Mouse (Mus musculus) erythroblast, embryonic 14.5 days (primary cell): ENCODE results near the gene Plau. TPM values are rescaled to one million over a fixed set of nuclear protein-coding genes. Genes with fewer than 3 reads are reported as not detected.

ENCODE experiments used
- H3K27me3 ChIP-seq: 2 replicates; pipeline ENCODE4 v1.6.1; 2012; ENCODE audit warnings: inconsistent platforms; ENCODE audit not compliant: control insufficient read depth
- H3K36me3 ChIP-seq: 2 replicates; pipeline ENCODE4 v1.6.1; 2012; ENCODE audit warnings: mild to moderate bottlenecking, inconsistent platforms; ENCODE audit not compliant: control insufficient read depth
- H3K4me1 ChIP-seq: 2 replicates; pipeline ENCODE4 v1.6.1; 2012; ENCODE audit warnings: inconsistent platforms; ENCODE audit not compliant: control insufficient read depth
- H3K4me3 ChIP-seq: replicated peaks from 2 replicates; pipeline ENCODE3; 2012; ENCODE audit warnings: moderate library complexity, mild to moderate bottlenecking, inconsistent platforms
- H3K9me3 ChIP-seq: 2 replicates; pipeline ENCODE4 v1.6.1; 2012; ENCODE audit warnings: low read length, inconsistent platforms, mixed read lengths; ENCODE audit not compliant: control insufficient read depth
- GATA1 ChIP-seq: IDR thresholded peaks from 2 replicates; pipeline ENCODE4 v1.6.1; 2012; ENCODE audit warnings: low read length, inconsistent platforms, mixed read lengths
- TAL1 ChIP-seq: IDR thresholded peaks from 3 replicates; pipeline ENCODE4 v1.6.1; 2012; ENCODE audit warnings: low read length, inconsistent platforms, mixed read lengths
- polyA plus RNA-seq: library from polyadenylated mRNA; stranded (reverse); fragments of >175 nt; gene quantifications from 2 replicates; pipeline ENCODE4 v1.2.3, GENCODE M21; 2012

The Plau gene
- polyA plus RNA-seq, 1 experiment = not detected

GRCm38 (mm10) chr14:20804481-20804880, 32.0 kb upstream of the Plau start:
- H3K36me3 ChIP-seq = no peaks in the 10 kb centered on the region
- H3K27me3 ChIP-seq = no peaks in the 10 kb centered on the region; the same call in 1 of the 2 replicates
- H3K4me1 ChIP-seq = no peaks in the 10 kb centered on the region
- TF ChIP-seq TAL1 (no peak), GATA1 (no peak)
- H3K4me3 ChIP-seq = no peak overlapping the region
- no peaks in the 10 kb centered on the region; the same call in 1 of the 2 replicates for H3K9me3 ChIP-seq

- Histone ChIP-seq H3K4me3 (no peak overlapping the region), H3K36me3 (no peaks in the 10 kb centered on the region), H3K4me1 (no peaks in the 10 kb centered on the region), H3K27me3 (no peaks in the 10 kb centered on the region; the same call in 1 of the 2 replicates), H3K9me3 (no peaks in the 10 kb centered on the region; the same call in 1 of the 2 replicates)
- TF ChIP-seq GATA1 (no peak), TAL1 (no peak)
These were observed 31.3 kb upstream of the Plau start for GRCm38 (mm10) chr14:20804964-20805672.

DNA sequence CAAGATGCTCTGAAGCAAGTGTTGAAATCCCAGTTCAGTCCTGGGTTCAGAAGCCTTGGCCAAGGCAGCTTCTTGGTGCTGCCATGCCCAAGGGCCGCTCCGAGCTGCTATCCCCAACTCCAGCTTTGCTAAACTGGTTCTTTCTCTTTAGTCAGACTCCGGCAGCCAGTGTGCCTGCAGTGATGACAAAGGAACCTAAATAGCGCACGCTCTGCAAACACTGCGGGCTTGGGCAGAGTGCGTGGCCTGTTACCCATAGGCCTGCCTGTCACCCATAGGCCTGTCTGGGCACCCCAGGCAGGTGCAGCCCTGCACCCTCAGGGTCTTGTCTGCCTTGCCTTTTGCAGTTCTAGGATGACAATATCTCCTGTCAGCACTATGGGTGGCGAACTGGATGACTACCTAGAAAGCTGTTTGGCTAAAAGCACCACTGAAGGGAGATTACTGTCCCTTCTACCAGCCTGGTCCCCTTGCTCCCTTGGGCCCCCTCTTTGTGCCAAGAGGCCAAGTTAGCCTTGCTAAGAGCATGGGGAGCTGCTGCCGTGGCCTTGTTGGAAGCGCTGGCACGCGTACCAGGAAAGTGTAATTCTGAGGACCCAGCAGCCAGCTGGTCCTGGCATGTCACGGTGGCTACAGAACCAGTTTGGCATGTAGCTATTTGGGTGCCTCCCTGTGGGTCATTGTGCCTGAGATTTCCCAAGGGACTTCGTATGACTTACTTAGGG, 30.2 kb upstream of the Plau start:
- Histone ChIP-seq H3K4me1 (no peaks in the 10 kb centered on the region), H3K9me3 (no peaks in the 10 kb centered on the region; the same call in 1 of the 2 replicates), H3K27me3 (peaks cover 7% of the 10 kb centered on the region), H3K36me3 (no peaks in the 10 kb centered on the region), H3K4me3 (no peak overlapping the region)
- no peak for TF ChIP-seq GATA1
- no peak for TF ChIP-seq TAL1

GRCm38 (mm10) chr14:20809349-20809748, 27.1 kb upstream of the Plau start:
- no peak for TF ChIP-seq TAL1
- no peak for TF ChIP-seq GATA1
- Histone ChIP-seq H3K27me3 (peaks cover 12% of the 10 kb centered on the region), H3K4me1 (no peaks in the 10 kb centered on the region), H3K9me3 (no peaks in the 10 kb centered on the region; the same call in 1 of the 2 replicates), H3K4me3 (no peak overlapping the region), H3K36me3 (no peaks in the 10 kb centered on the region)

DNA sequence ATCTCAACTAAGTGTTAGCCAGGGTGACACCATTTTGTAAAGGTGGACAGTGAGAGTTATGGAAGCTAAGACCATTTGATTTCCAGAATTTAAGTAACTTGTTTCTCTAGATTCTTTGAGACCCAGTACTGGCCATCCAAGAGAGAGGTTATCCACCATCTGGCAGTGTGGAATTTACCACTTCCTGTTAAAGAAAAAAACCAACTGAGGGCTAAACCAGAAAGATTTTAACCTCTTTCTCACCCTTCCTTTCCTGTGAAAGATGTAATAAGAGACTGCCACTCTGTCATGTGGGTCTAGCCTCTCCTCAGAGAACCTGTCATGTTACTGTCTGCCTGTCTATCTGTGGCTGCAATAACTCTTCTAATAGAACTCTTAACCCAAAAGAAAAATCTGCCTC, 26.6 kb upstream of the Plau start:
- Histone ChIP-seq H3K4me1 (no peaks in the 10 kb centered on the region), H3K9me3 (no peaks in the 10 kb centered on the region; the same call in 1 of the 2 replicates), H3K36me3 (no peaks in the 10 kb centered on the region), H3K4me3 (no peak overlapping the region), H3K27me3 (peaks cover 12% of the 10 kb centered on the region)
- TF ChIP-seq GATA1 = no peak
- no peak for TF ChIP-seq TAL1

GRCm38 (mm10) chr14:20811236-20811635, 25.2 kb upstream of the Plau start:
- peaks cover 12% of the 10 kb centered on the region for H3K27me3 ChIP-seq
- no peak for TF ChIP-seq GATA1
- no peak for TF ChIP-seq TAL1
- H3K36me3 ChIP-seq = no peaks in the 10 kb centered on the region
- no peak overlapping the region for H3K4me3 ChIP-seq
- no peaks in the 10 kb centered on the region for H3K4me1 ChIP-seq
- H3K9me3 ChIP-seq = no peaks in the 10 kb centered on the region; the same call in 1 of the 2 replicates

DNA sequence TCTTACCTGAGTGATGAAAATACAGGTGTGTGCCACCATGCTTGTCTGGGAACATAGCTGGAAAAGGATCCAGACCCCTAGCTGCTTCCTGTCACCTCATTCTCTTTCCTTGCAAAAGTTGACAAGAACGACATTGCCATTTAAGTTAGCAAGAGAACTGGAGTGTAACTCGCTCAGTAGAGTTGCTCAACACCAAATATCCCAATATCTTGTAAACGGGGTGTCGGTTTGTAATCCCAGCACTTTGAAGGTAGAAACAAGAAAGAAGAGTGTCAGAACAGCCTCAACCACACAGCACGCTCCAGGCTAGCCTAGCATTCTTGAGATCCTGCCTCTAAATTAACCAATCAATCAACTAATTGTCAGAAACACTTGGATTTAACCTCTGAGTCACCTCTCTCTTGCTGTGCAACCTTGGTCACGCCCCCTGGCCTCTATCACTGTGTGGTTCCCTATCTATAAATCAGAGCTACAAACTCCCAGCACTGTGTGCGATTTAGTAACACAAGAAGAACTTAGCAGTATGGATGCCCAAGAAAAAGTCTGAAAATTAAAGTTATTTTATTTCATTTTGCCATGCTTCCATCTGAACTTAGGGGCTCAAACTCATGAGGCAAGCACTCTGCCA, 24.6 kb upstream of the Plau start:
- peaks cover 12% of the 10 kb centered on the region for H3K27me3 ChIP-seq
- no peaks in the 10 kb centered on the region for H3K36me3 ChIP-seq
- H3K9me3 ChIP-seq = no peaks in the 10 kb centered on the region; the same call in 1 of the 2 replicates
- no peak for TF ChIP-seq TAL1
- no peak for TF ChIP-seq GATA1
- no peak overlapping the region for H3K4me3 ChIP-seq
- no peaks in the 10 kb centered on the region for H3K4me1 ChIP-seq

- TF ChIP-seq GATA1 (no peak), TAL1 (no peak)
- Histone ChIP-seq H3K4me3 (no peak overlapping the region), H3K9me3 (no peaks in the 10 kb centered on the region)
These were observed 21.0 kb upstream of the Plau start for GRCm38 (mm10) chr14:20815448-20815847.

GRCm38 (mm10) chr14:20824517-20824916, 11.9 kb upstream of the Plau start:
- H3K4me1 ChIP-seq = no peaks in the 10 kb centered on the region
- H3K36me3 ChIP-seq = no peaks in the 10 kb centered on the region
- peaks cover 2% of the 10 kb centered on the region; the same call in 1 of the 2 replicates for H3K27me3 ChIP-seq
- TF ChIP-seq TAL1 (no peak), GATA1 (no peak)
- H3K4me3 ChIP-seq = no peak overlapping the region
- H3K9me3 ChIP-seq = no peaks in the 10 kb centered on the region

More at GRCm38 (mm10) chr14:20815448-20815847, 21.0 kb upstream of the Plau start:
- H3K4me1 ChIP-seq = no peaks in the 10 kb centered on the region
- H3K27me3 ChIP-seq = peaks cover 12% of the 10 kb centered on the region
- H3K36me3 ChIP-seq = no peaks in the 10 kb centered on the region
